Mouse (Mus musculus) hindbrain, embryonic 14.5 days (tissue): ENCODE measurements at regions not wholly inside any gene's neighbourhood (a gene's known extent, or its start where the extent isn't known, plus 50 kb on each side); places are given as distances from the start of the nearest gene placed in this dataset.

Experiments used
- ATAC-seq: fragments of 200-750 bp; cut with Nextera tagmentation; 2 replicates; pipeline ENCODE4 v1.8.0; 2017; ENCODE audit warnings: moderate number of reproducible peaks, mild to moderate bottlenecking, moderate TSS enrichment, moderate library complexity; ENCODE audit not compliant: low FRiP score
- DNase-seq: peaks from one replicate; pipeline ENCODE4 v3.0.0-alpha.2; 2015; ENCODE audit warnings: low spot score
- H3K27ac ChIP-seq: fragments of 300-500 bp; sonication (generic); 2 replicates; pipeline ENCODE4 v1.5.1; 2014; ENCODE audit warnings: mild to moderate bottlenecking, moderate library complexity
- H3K27me3 ChIP-seq: fragments of 300-500 bp; sonication (generic); 2 replicates; pipeline ENCODE4 v1.6.1; 2014; ENCODE audit warnings: mild to moderate bottlenecking, low read length, mixed read lengths; ENCODE audit not compliant: control insufficient read depth, insufficient read depth
- H3K36me3 ChIP-seq: fragments of 300-500 bp; sonication (generic); replicated peaks from 2 replicates; pipeline ENCODE4 v1.6.1; 2014; ENCODE audit not compliant: control insufficient read depth, insufficient read depth
- H3K4me1 ChIP-seq: fragments of 300-500 bp; sonication (generic); replicated peaks from 2 replicates; pipeline ENCODE4 v1.6.1; 2014; ENCODE audit warnings: antibody characterized with exemption, low read length, mixed read lengths; ENCODE audit not compliant: control insufficient read depth, insufficient read depth
- H3K4me2 ChIP-seq: fragments of 300-500 bp; sonication (generic); replicated peaks from 2 replicates; pipeline ENCODE4 v1.6.1; 2014; ENCODE audit warnings: mild to moderate bottlenecking, moderate library complexity
- H3K4me3 ChIP-seq: fragments of 300-500 bp; sonication (generic); replicated peaks from 2 replicates; pipeline ENCODE4 v1.5.1; 2014; ENCODE audit warnings: mild to moderate bottlenecking, low read length
- H3K9ac ChIP-seq: fragments of 300-500 bp; sonication (generic); 2 replicates; pipeline ENCODE4 v1.6.1; 2014
- H3K9me3 ChIP-seq: fragments of 300-500 bp; sonication (generic); 2 replicates; pipeline ENCODE4 v1.6.1; 2016; ENCODE audit warnings: low read length; ENCODE audit not compliant: control insufficient read depth
- WGBS: fragments of 180-500 bp; shearing (Covaris S2); extraction: QIAGEN DNeasy Blood & Tissue Kit; methylation state at CpG from one replicate; pipeline ENCODE4 v1.1.7; 2014; 5-methylcytosine and 5-hydroxymethylcytosine counted together

DNA sequence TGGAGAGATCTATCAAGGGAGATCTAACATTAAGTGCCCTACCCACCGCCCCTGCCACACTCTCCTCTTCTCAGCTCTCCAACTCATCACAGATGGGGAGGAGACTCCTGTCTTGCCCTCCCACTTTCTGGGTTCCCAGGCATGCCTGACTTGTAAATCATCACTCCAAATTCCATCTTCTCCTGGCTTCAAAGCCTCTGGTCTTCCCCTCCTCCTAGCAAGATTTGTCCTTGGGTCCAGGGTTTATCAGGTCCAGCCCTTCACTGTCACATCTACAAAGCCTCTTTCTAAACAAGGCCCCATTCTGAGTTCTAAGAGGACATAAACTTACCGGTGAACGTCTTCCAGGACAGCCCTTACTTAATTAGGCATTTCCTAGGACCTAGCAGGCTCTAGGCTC, 73.3 kb upstream of the Col5a1 start:
- H3K4me2 ChIP-seq, result no peak overlapping the region
- no peaks in the 10 kb centered on the region for H3K9me3 ChIP-seq
- H3K4me3 ChIP-seq, result no peak overlapping the region
- H3K36me3 ChIP-seq, result no peaks in the 10 kb centered on the region
- ATAC-seq, result no peak
- no peak overlapping the region for H3K9ac ChIP-seq
- H3K27me3 ChIP-seq, result no peaks in the 10 kb centered on the region
- DNase-seq, result no peak
- WGBS, result 84% methylated on average over 3 of the region's 3 CpGs
- no peak overlapping the region for H3K27ac ChIP-seq
- no peaks in the 10 kb centered on the region for H3K4me1 ChIP-seq

DNA sequence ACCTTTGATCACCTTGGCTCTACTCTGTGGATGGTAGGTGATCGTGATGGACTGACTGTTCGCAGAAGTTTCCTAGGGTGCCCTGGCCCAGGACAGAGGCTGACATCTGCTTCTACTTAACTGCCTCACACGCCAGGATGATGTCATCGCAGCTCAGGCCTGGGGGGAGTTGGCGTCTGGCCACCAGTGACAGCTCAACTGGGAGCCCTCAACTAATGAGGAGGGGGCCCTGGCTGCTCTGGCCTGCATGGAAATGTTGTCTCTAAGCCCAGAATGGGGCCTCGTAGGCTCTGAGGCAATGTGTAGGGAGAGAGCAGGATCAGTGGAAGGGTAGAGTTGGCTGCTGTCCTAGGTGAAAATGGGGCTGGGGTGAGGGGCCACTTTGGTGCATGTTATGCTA, 72.9 kb upstream of the Col5a1 start:
- peak; percentile 29 for DNase-seq
- no peak overlapping the region for H3K4me2 ChIP-seq
- no peaks in the 10 kb centered on the region for H3K4me1 ChIP-seq
- H3K36me3 ChIP-seq, result no peaks in the 10 kb centered on the region
- 65% methylated on average over 6 of the region's 6 CpGs for WGBS
- no peak overlapping the region for H3K9ac ChIP-seq
- ATAC-seq, result no peak
- no peaks in the 10 kb centered on the region for H3K27me3 ChIP-seq
- no peak overlapping the region for H3K4me3 ChIP-seq
- no peaks in the 10 kb centered on the region for H3K9me3 ChIP-seq
- H3K27ac ChIP-seq, result no peak overlapping the region

DNA sequence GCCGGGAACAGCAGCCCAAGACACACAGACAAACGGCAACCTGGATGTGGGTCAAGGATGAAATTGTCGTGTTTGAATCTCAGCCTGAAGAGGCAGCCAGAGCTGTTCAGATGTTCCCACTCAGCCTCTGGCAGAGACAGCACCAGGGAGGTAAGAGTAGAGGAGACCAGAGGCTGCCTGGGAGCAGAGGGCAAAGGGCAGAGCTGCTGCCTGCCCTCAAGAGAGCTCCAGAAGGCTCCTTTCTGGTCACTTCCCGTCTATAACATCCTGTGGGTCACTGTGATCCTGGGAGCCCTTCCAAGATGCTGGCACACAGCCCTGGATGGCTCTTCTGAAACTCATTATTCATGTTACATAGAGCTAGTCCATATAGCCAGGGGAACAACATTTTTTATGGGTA, 67.6 kb upstream of the Col5a1 start:
- WGBS, result 50% methylated on average over 4 of the region's 4 CpGs
- H3K36me3 ChIP-seq, result no peaks in the 10 kb centered on the region
- no peak for ATAC-seq
- H3K27me3 ChIP-seq, result no peaks in the 10 kb centered on the region
- 0 out of 2 replicates have a peak, but pooled peaks cover 4% of the 10 kb centered on the region for H3K4me1 ChIP-seq
- H3K4me3 ChIP-seq, result no peak overlapping the region
- H3K4me2 ChIP-seq, result no peak overlapping the region
- H3K9ac ChIP-seq, result no peak overlapping the region
- no peaks in the 10 kb centered on the region for H3K9me3 ChIP-seq
- no peak for DNase-seq
- peak overlapping the region; percentile 57; the same call in 1 of the 2 replicates for H3K27ac ChIP-seq

DNA sequence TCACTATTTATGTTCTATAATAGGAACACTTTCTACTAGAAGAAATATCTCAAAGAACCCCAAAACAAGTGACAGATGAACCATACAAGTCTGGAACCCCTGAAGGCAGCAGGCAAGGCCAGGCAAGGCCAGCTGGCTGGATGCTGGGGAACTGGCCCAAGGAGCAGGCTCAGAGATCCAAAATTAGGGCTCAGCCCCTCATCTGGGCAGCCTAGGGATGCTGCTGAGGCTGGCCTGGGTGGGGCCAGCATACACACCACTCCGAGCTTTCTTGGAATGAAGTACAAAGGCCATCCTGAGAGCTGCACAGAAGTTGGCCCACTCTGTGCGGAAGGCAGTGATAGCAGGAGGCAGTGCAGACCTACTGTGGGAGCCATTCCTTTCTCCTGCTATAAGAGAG, 59.4 kb upstream of the Col5a1 start:
- ATAC-seq (no peak), DNase-seq (no peak)
- H3K36me3 ChIP-seq, result no peaks in the 10 kb centered on the region
- WGBS, result 85% methylated on average over 2 of the region's 2 CpGs
- no peak overlapping the region for H3K27ac ChIP-seq
- no peaks in the 10 kb centered on the region for H3K4me1 ChIP-seq
- H3K9ac ChIP-seq, result no peak overlapping the region
- no peaks in the 10 kb centered on the region for H3K27me3 ChIP-seq
- H3K9me3 ChIP-seq, result no peaks in the 10 kb centered on the region
- H3K4me2 ChIP-seq, result no peak overlapping the region
- no peak overlapping the region for H3K4me3 ChIP-seq

DNA sequence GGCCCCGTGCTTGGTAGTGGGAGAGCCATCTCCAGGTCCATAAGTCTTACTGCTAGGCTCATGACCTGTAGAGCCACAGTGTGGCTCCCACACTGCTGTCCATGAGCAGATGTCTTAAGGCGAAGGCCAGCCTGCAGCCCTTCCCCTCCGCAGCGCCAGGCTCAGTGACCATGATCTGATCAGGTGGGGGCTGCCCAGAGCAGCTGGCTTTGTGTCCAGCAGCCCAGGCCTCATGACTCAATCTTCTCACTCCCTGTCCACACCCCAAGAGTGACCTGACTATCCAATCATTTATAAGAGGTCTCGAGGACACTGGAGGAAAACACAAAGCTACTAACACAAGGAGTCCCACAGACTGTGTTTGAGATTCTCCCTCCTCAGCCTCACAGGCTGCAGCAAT, 58.6 kb upstream of the Col5a1 start:
- no peaks in the 10 kb centered on the region for H3K9me3 ChIP-seq
- H3K27me3 ChIP-seq, result no peaks in the 10 kb centered on the region
- WGBS, result 91% methylated on average over 5 of the region's 5 CpGs
- no peaks in the 10 kb centered on the region for H3K4me1 ChIP-seq
- ATAC-seq (no peak), DNase-seq (no peak)
- no peak overlapping the region for H3K4me3 ChIP-seq
- H3K4me2 ChIP-seq, result no peak overlapping the region
- H3K36me3 ChIP-seq, result no peaks in the 10 kb centered on the region
- H3K9ac ChIP-seq, result no peak overlapping the region
- H3K27ac ChIP-seq, result no peak overlapping the region

DNA sequence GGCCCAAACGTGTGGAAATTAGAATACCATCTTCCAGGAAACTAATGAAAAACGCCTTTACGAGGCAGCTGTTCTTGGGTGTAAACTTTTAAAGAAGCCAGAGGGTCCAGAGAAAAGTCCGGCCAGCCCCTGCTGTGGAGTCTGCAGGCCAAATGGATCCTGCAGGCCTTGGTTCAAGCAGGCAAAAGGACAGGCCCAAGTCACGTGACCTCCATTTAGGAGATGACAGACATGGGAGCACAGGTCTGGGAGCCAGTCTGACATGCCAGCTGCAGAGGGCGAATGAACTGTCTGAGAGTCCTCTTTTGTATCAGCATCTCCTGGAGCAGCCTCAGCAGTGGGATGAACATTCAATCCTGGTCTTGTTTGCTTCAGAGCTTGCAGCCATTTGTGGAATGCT, 58.0 kb upstream of the Col5a1 start:
- H3K4me3 ChIP-seq, result no peak overlapping the region
- no peaks in the 10 kb centered on the region for H3K36me3 ChIP-seq
- no peaks in the 10 kb centered on the region for H3K9me3 ChIP-seq
- 79% methylated on average over 6 of the region's 6 CpGs for WGBS
- no peaks in the 10 kb centered on the region for H3K27me3 ChIP-seq
- no peaks in the 10 kb centered on the region for H3K4me1 ChIP-seq
- no peak overlapping the region for H3K4me2 ChIP-seq
- H3K27ac ChIP-seq, result no peak overlapping the region
- ATAC-seq (no peak), DNase-seq (no peak)
- H3K9ac ChIP-seq, result no peak overlapping the region

DNA sequence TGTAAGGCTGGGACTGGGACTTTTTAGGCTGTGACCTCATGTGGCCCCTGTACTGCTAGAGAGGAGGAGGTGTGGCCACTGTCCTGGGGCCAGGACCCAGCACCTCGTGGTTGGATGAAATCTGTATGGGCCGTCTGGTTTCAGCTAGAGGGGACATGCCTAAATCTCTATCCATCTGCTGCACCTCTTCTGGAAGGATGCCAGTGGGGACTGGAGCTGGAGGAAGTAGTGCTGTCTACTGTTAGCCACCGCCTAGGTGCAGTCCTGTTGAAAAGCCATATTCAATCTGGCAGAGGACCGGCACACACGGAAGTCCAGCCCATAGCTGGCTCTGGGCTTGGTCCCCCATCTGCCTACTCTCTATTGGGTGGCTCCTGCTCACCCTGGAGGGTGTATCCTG, 56.7 kb upstream of the Col5a1 start:
- no peak for DNase-seq
- WGBS, result 78% methylated on average over 5 of the region's 5 CpGs
- no peak for ATAC-seq

DNA sequence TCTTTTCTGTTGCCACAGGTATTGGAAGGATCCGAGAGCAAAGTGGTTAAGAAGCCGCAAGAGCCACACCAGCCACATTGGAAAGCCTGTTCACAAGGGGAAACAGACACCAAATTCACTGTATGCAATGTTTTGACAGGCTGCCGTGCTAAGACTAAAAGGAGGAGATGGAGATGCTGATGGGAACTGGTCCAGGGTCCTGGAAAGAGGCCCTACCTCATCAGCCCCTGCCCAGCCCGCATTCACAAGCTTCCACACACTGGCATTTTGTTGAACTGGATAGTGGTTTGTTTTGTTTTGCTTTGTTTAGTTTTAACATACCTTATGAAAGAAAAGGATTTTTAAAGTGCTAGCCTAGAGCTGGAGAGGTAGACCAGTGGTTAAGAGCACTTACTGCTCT, 51.3 kb upstream of the Col5a1 start:
- no peaks in the 10 kb centered on the region for H3K27me3 ChIP-seq
- WGBS, result 88% methylated on average over 4 of the region's 4 CpGs
- no peak overlapping the region for H3K4me3 ChIP-seq
- DNase-seq, result no peak
- ATAC-seq, result no peak
- no peak overlapping the region for H3K9ac ChIP-seq
- no peak overlapping the region for H3K27ac ChIP-seq
- H3K36me3 ChIP-seq, result no peaks in the 10 kb centered on the region
- H3K4me1 ChIP-seq, result peaks cover 15% of the 10 kb centered on the region
- no peaks in the 10 kb centered on the region for H3K9me3 ChIP-seq
- no peak overlapping the region for H3K4me2 ChIP-seq

More for the DNA sequence above, 56.7 kb upstream of the Col5a1 start:
- H3K27ac ChIP-seq, result no peak overlapping the region
- no peaks in the 10 kb centered on the region for H3K9me3 ChIP-seq
- no peak overlapping the region for H3K4me2 ChIP-seq
- no peak overlapping the region for H3K4me3 ChIP-seq
- no peaks in the 10 kb centered on the region for H3K36me3 ChIP-seq
- no peak overlapping the region for H3K9ac ChIP-seq
- H3K4me1 ChIP-seq, result no peaks in the 10 kb centered on the region
- no peaks in the 10 kb centered on the region for H3K27me3 ChIP-seq

DNA sequence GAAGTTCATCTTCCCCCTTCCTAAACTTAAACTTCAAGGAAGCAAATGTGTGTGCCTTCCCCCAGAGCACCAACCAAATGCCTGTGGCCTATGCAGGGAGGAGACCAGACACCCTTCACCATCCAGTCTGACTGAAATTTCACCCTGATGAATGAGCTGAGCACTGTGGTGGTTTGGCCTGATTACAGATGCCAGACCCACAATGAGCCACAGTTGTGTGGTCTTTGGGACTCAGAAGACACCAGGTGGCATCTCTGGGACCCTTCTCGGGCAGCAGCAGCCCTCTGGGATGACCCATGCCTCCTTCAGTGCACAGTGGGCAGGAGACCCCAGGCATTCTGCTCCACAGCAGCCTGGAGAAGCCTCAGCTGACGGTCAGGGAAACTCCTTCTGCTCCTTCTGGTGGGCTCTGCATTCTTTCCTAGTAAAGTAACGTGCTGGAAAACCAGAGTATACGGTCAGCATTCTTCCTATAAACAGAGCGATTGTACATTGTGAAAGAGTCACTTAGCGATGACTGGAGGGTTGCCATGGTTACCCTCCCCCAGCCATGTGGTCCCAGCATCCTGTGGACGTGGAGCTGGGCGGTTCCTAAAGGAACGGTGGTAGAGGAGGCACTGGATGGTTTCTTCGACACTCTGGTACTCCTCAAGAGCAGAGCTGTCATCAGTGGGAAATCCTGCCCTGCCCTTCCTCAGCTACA, 50.3 kb upstream of the Col5a1 start:
- 7% methylated on average over 10 of the region's 10 CpGs for WGBS

More for the DNA sequence above, 50.3 kb upstream of the Col5a1 start:
- peak overlapping the region; percentile 57 for H3K27ac ChIP-seq
- ATAC-seq (peak; percentile 66; the same call in 1 of the 2 replicates), DNase-seq (peak; percentile 60)
- no peak overlapping the region for H3K4me2 ChIP-seq
- H3K4me3 ChIP-seq, result no peak overlapping the region
- no peak overlapping the region for H3K9ac ChIP-seq
- no peaks in the 10 kb centered on the region for H3K9me3 ChIP-seq
- peaks cover 15% of the 10 kb centered on the region for H3K4me1 ChIP-seq
- H3K36me3 ChIP-seq, result no peaks in the 10 kb centered on the region
- H3K27me3 ChIP-seq, result no peaks in the 10 kb centered on the region
